Mouse (Mus musculus) spleen, adult 2 months (tissue): ENCODE measurements around the gene Dnajb12.

Experiments
- CTCF ChIP-seq: fragments of 200-500 bp; IDR thresholded peaks from 2 replicates; pipeline ENCODE4 v1.5.1; 2011; ENCODE audit warnings: mild to moderate bottlenecking, inconsistent platforms; ENCODE audit not compliant: insufficient read depth, insufficient read length, insufficient replicate concordance; ENCODE audit errors: extremely low read depth
- POLR2A ChIP-seq: fragments of 200-500 bp; IDR thresholded peaks from 2 replicates; pipeline ENCODE4 v1.6.1; 2011; ENCODE audit warnings: low read depth, low read length, inconsistent platforms

GRCm38 (mm10) chr10:59916159-59916558 lies 36.8 kb downstream of the Dnajb12 start:
- TF ChIP-seq CTCF = no peak
- TF ChIP-seq POLR2A = no peak
